Mouse (Mus musculus) MEL (cell line): Measurements from ENCODE around the gene Aspscr1. TPM values are rescaled to one million over a fixed set of nuclear protein-coding genes. Genes with fewer than 3 reads are reported as not detected.
A peak's percentile ranks its signal among the peaks of the same experiment; 100 is the strongest.
"Not testable (repeated sequence)": the region's sequence is repeated elsewhere in the genome, so short reads cannot be mapped to it uniquely, and the experiment has no call there.

ENCODE experiments used
- DNase-seq: peaks from one replicate; pipeline ENCODE4 v3.0.0; 2011; ENCODE audit warnings: low read depth, low spot score
- H3K27ac ChIP-seq: 2 replicates; pipeline ENCODE4 v1.5.1; 2012; ENCODE audit warnings: low read depth, mild to moderate bottlenecking, control low read depth, low read length, moderate library complexity; ENCODE audit not compliant: control insufficient read depth
- H3K27me3 ChIP-seq, 2 experiments: fragments of 150-350 bp in 1 of 2; sonication (generic) in 1 of 2; 2 replicates each; pipeline ENCODE4 v1.6.1; 2012; ENCODE audit warnings: low read length in 2 of 2, mild to moderate bottlenecking in 2 of 2, improper control_type of control experiment in 1 of 2, moderate library complexity in 1 of 2; ENCODE audit not compliant: insufficient read depth in 2 of 2, control insufficient read depth in 1 of 2
- H3K36me3 ChIP-seq, 2 experiments: 2 replicates each; pipeline ENCODE4 v1.6.1; 2012 to 2014; ENCODE audit warnings: low read length in 2 of 2, improper control_type of control experiment in 1 of 2, inconsistent platforms in 1 of 2, mild to moderate bottlenecking in 1 of 2; ENCODE audit not compliant: insufficient read depth in 2 of 2, control insufficient read depth in 1 of 2
- H3K4me1 ChIP-seq, 2 experiments: fragments of 150-350 bp in 1 of 2; sonication (generic) in 1 of 2; 2 replicates each; pipeline ENCODE4 v1.6.1; 2012; ENCODE audit warnings: low read length in 2 of 2, improper control_type of control experiment in 1 of 2, mild to moderate bottlenecking in 1 of 2; ENCODE audit not compliant: insufficient read depth in 2 of 2, control insufficient read depth in 1 of 2
- H3K4me3 ChIP-seq, 2 experiments: fragments of 150-350 bp in 1 of 2; sonication (generic) in 1 of 2; 2 replicates each; pipeline ENCODE4 v1.5.1; 2012; ENCODE audit warnings: low read depth in 2 of 2, low read length in 2 of 2, mild to moderate bottlenecking in 2 of 2, moderate library complexity in 2 of 2, control low read depth in 1 of 2, improper control_type of control experiment in 1 of 2; ENCODE audit not compliant: control insufficient read depth in 1 of 2, insufficient read depth in 1 of 2
- H3K79me2 ChIP-seq: 2 replicates; pipeline ENCODE4 v1.6.1; 2012; ENCODE audit warnings: mild to moderate bottlenecking, low read length, moderate library complexity; ENCODE audit not compliant: control insufficient read depth, poor library complexity, insufficient read depth
- H3K9ac ChIP-seq: 2 replicates; pipeline ENCODE4 v1.6.1; 2012; ENCODE audit warnings: low read depth, mild to moderate bottlenecking, control low read depth, low read length, moderate library complexity; ENCODE audit not compliant: control insufficient read depth, poor library complexity, severe bottlenecking
- H3K9me3 ChIP-seq: fragments of 150-350 bp; sonication (generic); replicated peaks from 2 replicates; pipeline ENCODE4 v1.6.1; 2012; ENCODE audit warnings: mild to moderate bottlenecking, low read length, improper control_type of control experiment, moderate library complexity; ENCODE audit not compliant: insufficient read depth
- BHLHE40 ChIP-seq: IDR thresholded peaks from 2 replicates; pipeline ENCODE4 v1.6.1; 2012; ENCODE audit warnings: low read depth, mild to moderate bottlenecking, inconsistent platforms, low read length, improper control_type of control experiment, borderline replicate concordance
- CTCF ChIP-seq, 3 experiments: IDR thresholded peaks in 2 of 3; conservative IDR thresholded peaks in 1 of 3; 2 replicates each; pipeline ENCODE4 v1.5.1; 2011 to 2012; ENCODE audit warnings: low read length in 3 of 3, low read depth in 2 of 3, mild to moderate bottlenecking in 2 of 3, improper control_type of control experiment in 1 of 3, inconsistent platforms in 1 of 3, mixed read lengths in 1 of 3, moderate library complexity in 1 of 3; ENCODE audit not compliant: control insufficient read depth in 1 of 3, insufficient read depth in 1 of 3, poor library complexity in 1 of 3, severe bottlenecking in 1 of 3
- ETS1 ChIP-seq: IDR thresholded peaks from 2 replicates; pipeline ENCODE4 v1.6.1; 2012; ENCODE audit warnings: low read depth, mild to moderate bottlenecking, inconsistent platforms, low read length, improper control_type of control experiment, moderate library complexity
- GABPA ChIP-seq: IDR thresholded peaks from 2 replicates; pipeline ENCODE4 v1.6.1; 2012; ENCODE audit warnings: low read depth, mild to moderate bottlenecking, inconsistent platforms, low read length, improper control_type of control experiment, moderate library complexity
- GATA1 ChIP-seq: IDR thresholded peaks from 2 replicates; pipeline ENCODE4 v1.6.1; 2011; ENCODE audit warnings: low read depth, low read length, improper control_type of control experiment
- MAFK ChIP-seq: IDR thresholded peaks from 2 replicates; pipeline ENCODE4 v1.6.1; 2011; ENCODE audit warnings: low read depth, mild to moderate bottlenecking, low read length, improper control_type of control experiment, borderline replicate concordance
- MAX ChIP-seq: IDR thresholded peaks from 2 replicates; pipeline ENCODE4 v1.6.1; 2011; ENCODE audit warnings: low read length, improper control_type of control experiment
- MXI1 ChIP-seq: IDR thresholded peaks from 2 replicates; pipeline ENCODE4 v1.6.1; 2011; ENCODE audit warnings: mild to moderate bottlenecking, low read depth, low read length, improper control_type of control experiment
- MYB ChIP-seq: IDR thresholded peaks from 2 replicates; pipeline ENCODE4 v1.6.1; 2011; ENCODE audit warnings: mild to moderate bottlenecking, low read depth, low read length, improper control_type of control experiment
- NRF1 ChIP-seq: IDR thresholded peaks from 2 replicates; pipeline ENCODE4 v1.6.1; 2014; ENCODE audit warnings: low read depth, mild to moderate bottlenecking, inconsistent platforms, low read length, improper control_type of control experiment, moderate library complexity; ENCODE audit not compliant: poor library complexity, insufficient read depth, severe bottlenecking
- POLR2A ChIP-seq, 2 experiments: IDR thresholded peaks; 2 replicates each; pipeline ENCODE4 v1.6.1; 2011 to 2012; ENCODE audit warnings: low read length in 2 of 2, mild to moderate bottlenecking in 2 of 2, control low read depth in 1 of 2, improper control_type of control experiment in 1 of 2, low read depth in 1 of 2, moderate library complexity in 1 of 2; ENCODE audit not compliant: control insufficient read depth in 1 of 2, insufficient read depth in 1 of 2, poor library complexity in 1 of 2
- POLR2AphosphoS5 ChIP-seq: IDR thresholded peaks from 2 replicates; pipeline ENCODE4 v1.6.1; 2012; ENCODE audit warnings: low read depth, borderline replicate concordance, mild to moderate bottlenecking, inconsistent platforms, low read length, moderate library complexity, mixed read lengths
- SIN3A ChIP-seq: IDR thresholded peaks from 2 replicates; pipeline ENCODE4 v1.6.1; 2012; ENCODE audit warnings: low read length, improper control_type of control experiment, inconsistent platforms
- USF1 ChIP-seq: IDR thresholded peaks from 2 replicates; pipeline ENCODE4 v1.6.1; 2014; ENCODE audit warnings: low read depth, mild to moderate bottlenecking, inconsistent platforms, low read length, improper control_type of control experiment, moderate library complexity
- USF2 ChIP-seq, 2 experiments: IDR thresholded peaks; 2 replicates each; pipeline ENCODE4 v1.6.1; 2011 to 2012; ENCODE audit warnings: improper control_type of control experiment in 2 of 2, low read length in 2 of 2, borderline replicate concordance in 1 of 2, inconsistent platforms in 1 of 2, low read depth in 1 of 2, mild to moderate bottlenecking in 1 of 2; ENCODE audit not compliant: insufficient read depth in 1 of 2
- ZKSCAN1 ChIP-seq: IDR thresholded peaks from 2 replicates; pipeline ENCODE4 v1.6.1; 2012; ENCODE audit warnings: low read depth, mild to moderate bottlenecking, inconsistent platforms, low read length, improper control_type of control experiment, moderate library complexity
- polyA plus RNA-seq, 2 experiments: library from polyadenylated mRNA; stranded (reverse) in 1 of 2; unstranded in 1 of 2; fragments of >175 nt in 1 of 2; fragments of >200 nt in 1 of 2; gene quantifications; 2 replicates each; pipeline versions ENCODE4 v1.2.1 to v1.2.4; 2012; ENCODE audit warnings: low replicate concordance in 2 of 2, low read depth in 1 of 2; ENCODE audit not compliant: insufficient read length in 2 of 2, insufficient read depth in 1 of 2, missing spikeins in 1 of 2
- total RNA-seq: library from RNA; depleted of rRNA; stranded (reverse); fragments of 300-350 nt; gene quantifications from 2 replicates; pipeline ENCODE4 v1.2.3, GENCODE M21; 2012

The Aspscr1 gene
- total and polyA plus RNA-seq, 3 experiments: 36.2 to 72.5 TPM; not detected in 1

DNA sequence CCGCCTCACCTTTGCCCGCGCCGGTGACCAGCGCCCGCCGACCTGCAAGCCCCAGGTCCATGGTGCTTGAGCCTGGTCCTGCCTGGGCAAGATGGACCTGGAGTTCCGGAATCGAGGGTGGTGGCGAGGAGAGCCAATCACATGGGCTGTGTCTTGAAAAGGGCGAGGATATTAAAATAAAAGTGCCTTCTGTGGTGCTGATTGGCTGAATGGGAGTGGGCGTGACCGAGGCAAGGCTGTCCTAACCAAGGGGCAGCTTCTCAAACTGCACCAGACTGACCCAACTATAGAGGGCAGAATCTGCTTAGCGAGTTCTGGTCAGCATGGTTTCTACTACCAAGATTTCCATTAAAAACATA is 54.4 kb downstream of the Aspscr1 start, which contains the start of gene Dcxr (continued):
- peak; percentile 35 to 64; a peak in 1 of 4 replicates for TF ChIP-seq POLR2A (IDR thresholded peaks at IDR 0.05; ENCODE audit: control insufficient read depth in 1 of 2, insufficient read depth in 1 of 2, low read depth in 1 of 2, low read length in 2 of 2, poor library complexity in 1 of 2)
- no peak for TF ChIP-seq MYB
- TF ChIP-seq NRF1: no peak
- no peak for TF ChIP-seq USF2 (IDR thresholded peaks at IDR 0.05; ENCODE audit: borderline replicate concordance in 1 of 2, insufficient read depth in 1 of 2, low read depth in 1 of 2, low read length in 2 of 2)
- no peak for TF ChIP-seq MAFK
- TF ChIP-seq ZKSCAN1: no peak
- TF ChIP-seq SIN3A: peak; percentile 48
- no peak for TF ChIP-seq BHLHE40
- TF ChIP-seq GABPA: no peak
- TF ChIP-seq GATA1: no peak
- no peak for TF ChIP-seq ETS1
- peak; percentile 58; the same call in 1 of the 2 replicates for TF ChIP-seq MXI1

DNA sequence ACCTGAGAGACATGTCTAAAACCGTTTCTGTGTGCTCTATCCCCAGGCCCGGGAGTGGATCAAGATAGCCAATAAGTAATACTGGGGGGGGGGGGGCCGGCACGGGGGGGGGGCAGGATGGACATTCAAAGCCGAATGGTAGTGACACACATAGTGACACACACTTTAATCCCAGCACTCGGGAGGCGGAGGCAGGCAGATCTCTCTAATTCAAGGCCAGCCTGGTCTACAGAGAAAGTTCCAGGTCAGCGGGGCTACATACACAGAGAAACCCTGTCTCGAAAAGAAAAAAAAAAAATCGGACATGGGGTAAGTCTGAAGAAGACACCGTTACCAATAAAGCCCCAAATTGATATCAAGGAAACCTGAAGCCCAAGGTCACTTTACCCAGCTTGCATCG is 54.8 kb downstream of the Aspscr1 start:
- Histone ChIP-seq H3K27me3 (no peaks in the 10 kb centered on the region; a peak in 1 of 4 replicates), H3K4me3 (peak overlapping the region; percentile 34 to 92; a peak in 2 of 4 replicates), H3K36me3 (no peaks in the 10 kb centered on the region), H3K9ac (peak overlapping the region; percentile 21; the same call in 1 of the 2 replicates), H3K79me2 (no peaks in the 10 kb centered on the region), H3K9me3 (no peaks in the 10 kb centered on the region), H3K4me1 (peaks cover 0 to 4% of the 10 kb centered on the region in 2 experiments; a peak in 1 of 4 replicates), H3K27ac (no peak overlapping the region)
- TF ChIP-seq NRF1 (no peak), POLR2AphosphoS5 (no peak)
- DNase-seq: no peak

DNA sequence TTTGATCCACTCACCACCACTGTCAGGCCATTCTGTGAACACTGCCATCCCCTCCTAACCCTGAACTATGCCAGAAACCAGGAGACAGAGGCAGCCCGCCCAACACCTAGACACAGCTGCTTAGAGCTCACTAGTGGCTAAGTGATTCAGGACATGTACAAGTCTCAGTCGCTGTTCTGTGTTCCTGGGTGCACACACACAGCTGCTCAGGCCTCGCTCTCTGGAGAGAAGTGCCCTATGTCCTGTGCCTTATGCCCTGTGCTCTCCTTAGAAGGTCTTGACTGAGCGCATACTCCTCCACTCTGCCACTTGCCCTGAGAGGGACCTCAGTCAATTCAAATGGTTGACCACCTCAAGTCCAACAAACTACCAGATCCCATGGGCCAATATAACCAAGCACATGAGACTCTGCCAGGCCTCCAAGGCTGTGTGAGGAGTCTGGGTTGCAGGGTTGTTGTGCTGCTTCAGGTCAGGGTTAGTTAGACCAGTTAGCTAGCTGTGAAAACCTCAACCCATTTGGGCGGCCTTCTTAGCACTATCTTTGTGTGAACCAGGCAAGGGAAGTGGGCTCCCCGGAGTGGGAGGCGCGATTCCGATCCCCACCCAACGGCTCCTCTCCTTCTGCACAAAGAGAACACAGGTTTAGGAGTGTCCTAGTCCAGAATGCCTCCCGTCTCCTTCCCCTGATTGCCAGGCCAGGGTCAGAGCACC is 55.9 kb downstream of the Aspscr1 start:
- no peaks in the 10 kb centered on the region for H3K9me3 ChIP-seq
- TF ChIP-seq GATA1 (no peak), USF1 (no peak), BHLHE40 (no peak), POLR2AphosphoS5 (no peak), MAX (no peak), POLR2A (IDR thresholded peaks at IDR 0.05; ENCODE audit: control insufficient read depth in 1 of 2, insufficient read depth in 1 of 2, low read depth in 1 of 2, low read length in 2 of 2, poor library complexity in 1 of 2) (no peak), USF2 (IDR thresholded peaks at IDR 0.05; ENCODE audit: borderline replicate concordance in 1 of 2, insufficient read depth in 1 of 2, low read depth in 1 of 2, low read length in 2 of 2) (no peak), CTCF (IDR thresholded peaks at IDR 0.05 in 2 of 3, conservative IDR thresholded peaks at IDR 0.05 in 1 of 3; ENCODE audit: control insufficient read depth in 1 of 3, insufficient read depth in 1 of 3, low read depth in 2 of 3, low read length in 3 of 3, poor library complexity in 1 of 3, severe bottlenecking in 1 of 3) (no peak), GABPA (no peak)
- DNase-seq: no peak
- H3K27me3 ChIP-seq: no peaks in the 10 kb centered on the region; a peak in 1 of 4 replicates
- H3K4me1 ChIP-seq: peaks cover 0 to 4% of the 10 kb centered on the region in 2 experiments; a peak in 1 of 4 replicates
- no peak overlapping the region for H3K27ac ChIP-seq
- no peak overlapping the region for H3K9ac ChIP-seq
- no peaks in the 10 kb centered on the region for H3K36me3 ChIP-seq
- no peaks in the 10 kb centered on the region for H3K79me2 ChIP-seq
- H3K4me3 ChIP-seq: no peak overlapping the region

DNA sequence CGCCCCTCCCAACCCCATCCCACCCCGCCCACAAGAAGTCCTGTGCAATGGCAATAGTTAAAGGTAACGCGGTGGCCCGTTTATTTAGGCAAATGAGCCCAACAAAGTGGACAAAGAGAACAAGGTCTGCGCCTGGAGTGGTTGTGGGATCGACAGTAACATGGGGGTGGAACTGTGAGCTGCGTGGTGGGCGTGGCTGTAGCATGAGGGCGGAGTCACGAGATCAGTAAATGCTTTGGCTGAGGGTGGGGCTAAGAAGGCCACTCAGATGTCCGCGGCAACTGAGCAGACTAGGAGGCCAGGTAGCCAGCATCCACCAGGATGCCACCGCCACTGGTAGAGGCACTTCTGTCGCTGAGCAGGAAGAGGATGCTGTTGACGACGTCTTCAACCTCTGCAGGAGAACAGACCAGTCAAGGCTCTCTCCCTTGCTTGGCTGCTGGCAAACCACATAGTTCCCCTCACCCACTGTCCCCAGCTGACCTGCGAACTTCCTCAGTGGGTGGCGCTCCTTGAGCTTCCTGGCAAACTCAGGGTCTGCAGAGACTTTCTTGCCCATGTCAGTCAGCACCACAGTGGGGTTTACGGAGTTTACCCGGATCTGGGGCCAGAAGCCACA is 56.8 kb downstream of the Aspscr1 start:
- peak; percentile 60 for DNase-seq
- not testable (repeated sequence) for H3K79me2 ChIP-seq, H3K4me1 ChIP-seq, H3K9ac ChIP-seq, H3K36me3 ChIP-seq, H3K9me3 ChIP-seq, H3K4me3 ChIP-seq, H3K27ac ChIP-seq, H3K27me3 ChIP-seq
